Mouse (Mus musculus): ENCODE results near the gene Map2k5. TPM values are rescaled to one million over a fixed set of nuclear protein-coding genes. Genes with fewer than 3 reads are reported as not detected.

Gene Map2k5
- total RNA-seq, 2 experiments from 2014 or later: 30.8 to 31.2 TPM

- intact Hi-C loops (cut with DNase I): loop anchor here (5.0 to 10.0 kb wide), 3 partner anchors 258 to 485 kb away; partner anchors contain the start of gene 2300009A05Rik
Measured at GRCm38 (mm10) chr9:63139661-63140060, 238.0 kb downstream of the Map2k5 start.

GRCm38 (mm10) chr9:63138481-63138967, 239.2 kb downstream of the Map2k5 start:
- intact Hi-C loops (cut with DNase I): loop anchor here (5.0 to 10.0 kb wide), 3 partner anchors 259 to 486 kb away; partner anchors contain the start of gene 2300009A05Rik
- no peak for DNase-seq (ENCODE audit: low spot score in 2 of 2)

More at GRCm38 (mm10) chr9:63139661-63140060, 238.0 kb downstream of the Map2k5 start:
- DNase-seq (ENCODE audit: low spot score in 2 of 2): no peak

GRCm38 (mm10) chr9:63137615-63137915, 240.1 kb downstream of the Map2k5 start:
- no peak for DNase-seq (ENCODE audit: low spot score in 2 of 2)
- intact Hi-C loops (cut with DNase I): loop anchor here (2.0 to 10.0 kb wide), 5 partner anchors 260 to 707 kb away; partner anchors contain the start of gene 2300009A05Rik

- intact Hi-C loops (cut with DNase I): loop anchor here (2.0 to 10.0 kb wide), 5 partner anchors 260 to 708 kb away; partner anchors contain the start of gene 2300009A05Rik
- no peak for DNase-seq (ENCODE audit: low spot score in 2 of 2)
Measured at GRCm38 (mm10) chr9:63136756-63137614, 240.7 kb downstream of the Map2k5 start.

GRCm38 (mm10) chr9:63136241-63136640, 241.5 kb downstream of the Map2k5 start:
- DNase-seq (ENCODE audit: low spot score in 2 of 2): no peak

GRCm38 (mm10) chr9:63135801-63136200, 241.9 kb downstream of the Map2k5 start:
- intact Hi-C loops (cut with DNase I): loop anchor here (2.0 to 10.0 kb wide), 5 partner anchors 262 to 709 kb away; partner anchors contain the start of gene 2300009A05Rik
- peak in 1 of 2 experiments; percentile 77 for DNase-seq (ENCODE audit: low spot score in 2 of 2)

More at GRCm38 (mm10) chr9:63136241-63136640, 241.5 kb downstream of the Map2k5 start:
- intact Hi-C loops (cut with DNase I): loop anchor here (2.0 to 10.0 kb wide), 5 partner anchors 261 to 709 kb away; partner anchors contain the start of gene 2300009A05Rik

GRCm38 (mm10) chr9:63135356-63135755, 242.3 kb downstream of the Map2k5 start:
- DNase-seq (ENCODE audit: low spot score in 2 of 2): no peak
- intact Hi-C loops (cut with DNase I): loop anchor here (5.0 to 10.0 kb wide), 3 partner anchors 262 to 489 kb away; partner anchors contain the start of gene 2300009A05Rik

- no peak for DNase-seq (ENCODE audit: low spot score in 2 of 2)
Measured at GRCm38 (mm10) chr9:63133659-63134058, 244.0 kb downstream of the Map2k5 start.

GRCm38 (mm10) chr9:63132673-63133601, 244.8 kb downstream of the Map2k5 start:
- intact Hi-C loops (cut with DNase I): loop anchor here (10.0 kb wide), 1 partner anchor 492 kb away; no protein-coding TSS in a partner anchor
- DNase-seq (ENCODE audit: low spot score in 2 of 2): peak; percentile 96 to 97

More at GRCm38 (mm10) chr9:63133659-63134058, 244.0 kb downstream of the Map2k5 start:
- intact Hi-C loops (cut with DNase I): loop anchor here (10.0 kb wide), 1 partner anchor 491 kb away; no protein-coding TSS in a partner anchor

GRCm38 (mm10) chr9:63131957-63132602, 245.6 kb downstream of the Map2k5 start:
- peak in 1 of 2 experiments; percentile 26 for DNase-seq (ENCODE audit: low spot score in 2 of 2)
- intact Hi-C loops (cut with DNase I): loop anchor here (10.0 kb wide), 1 partner anchor 493 kb away; no protein-coding TSS in a partner anchor

GRCm38 (mm10) chr9:63129641-63130041, 248.1 kb downstream of the Map2k5 start:
- intact Hi-C loops (cut with DNase I): loop anchor here (10.0 kb wide), 2 partner anchors 495 to 845 kb away; partner anchors contain the start of gene Spesp1
- no peak for DNase-seq (ENCODE audit: low spot score in 2 of 2)

GRCm38 (mm10) chr9:63124512-63124911, 253.2 kb downstream of the Map2k5 start:
- DNase-seq (ENCODE audit: low spot score in 2 of 2): no peak
- intact Hi-C loops (cut with DNase I): loop anchor here (1.0 to 10.0 kb wide), 5 partner anchors 52 to 840 kb away; partner anchors contain the start of gene Spesp1

GRCm38 (mm10) chr9:63123451-63124438, 254.0 kb downstream of the Map2k5 start:
- peak; percentile 90 to 91 for DNase-seq (ENCODE audit: low spot score in 2 of 2)
- intact Hi-C loops (cut with DNase I): loop anchor here (1.0 to 10.0 kb wide), 5 partner anchors 51 to 839 kb away; partner anchors contain the start of gene Spesp1

- DNase-seq (ENCODE audit: low spot score in 2 of 2): no peak
- intact Hi-C loops (cut with DNase I): loop anchor here (5.0 to 10.0 kb wide), 2 partner anchors 50 to 837 kb away; partner anchors contain the start of gene Spesp1
Measured at GRCm38 (mm10) chr9:63122161-63122833, 255.4 kb downstream of the Map2k5 start.

GRCm38 (mm10) chr9:63118385-63118784, 259.3 kb downstream of the Map2k5 start:
- no peak for DNase-seq (ENCODE audit: low spot score in 2 of 2)
- intact Hi-C loops (cut with DNase I): no loop called here
